Mouse (Mus musculus) adrenal gland, postnatal 25 days (tissue): ENCODE results near the gene Arl15. TPM values are rescaled to one million over a fixed set of nuclear protein-coding genes. Genes with fewer than 3 reads are reported as not detected.
"Not testable (repeated sequence)": the region's sequence is repeated elsewhere in the genome, so short reads cannot be mapped to it uniquely, and the experiment has no call there.

Experiments used
- DNase-seq: peaks from one replicate; pipeline ENCODE4 v3.0.0; 2021; ENCODE audit warnings: mixed read lengths
- long read RNA-seq: library from polyadenylated mRNA; stranded (forward); transcript quantifications from one replicate; pipeline ENCODE4 v2.0.0, GENCODE M21; 2021
- total RNA-seq: library from RNA; stranded (reverse); gene quantifications from 2 replicates; pipeline ENCODE4 v1.2.3, GENCODE M21; 2021

The Arl15 gene
- 27.8 and 30.2 TPM in 2 replicates for total RNA-seq
- long read RNA-seq, partial matches to known transcripts, result 2 of 17 reads
- long read RNA-seq, other reads (novel, unspliced or antisense), result 14 of 17 reads

DNA sequence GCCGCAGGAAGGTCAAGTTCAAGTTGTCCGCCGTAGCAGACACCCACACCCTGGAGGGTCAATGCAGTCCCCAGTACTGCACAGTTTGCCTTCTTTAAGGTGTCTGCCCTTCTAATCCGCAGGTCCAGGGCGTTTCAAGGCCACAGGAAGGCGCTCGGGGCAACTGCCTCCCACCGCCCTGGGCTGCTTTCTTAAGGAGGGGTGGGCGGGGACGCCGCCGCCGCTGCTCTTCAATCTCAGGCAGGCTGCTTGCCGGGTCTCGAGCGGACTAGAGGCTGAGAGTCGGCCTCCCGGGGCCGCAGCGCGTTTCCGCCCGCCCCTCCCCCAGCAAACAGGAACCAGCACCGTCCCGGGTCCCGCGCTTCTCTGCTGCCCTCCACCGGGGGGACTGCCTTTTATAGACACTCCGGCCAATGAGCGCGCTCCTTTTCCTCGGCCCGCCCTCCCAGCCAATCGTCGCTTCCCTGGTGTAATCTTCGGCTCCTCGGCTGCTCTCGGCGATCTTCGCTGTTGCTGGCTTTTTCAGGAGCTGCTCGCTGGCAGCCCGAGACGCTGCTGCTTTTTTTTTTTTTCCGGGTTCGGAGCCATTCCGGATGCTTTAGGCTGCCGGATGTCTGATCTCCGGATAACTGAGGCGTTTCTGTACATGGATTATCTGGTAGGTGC lies at the start of gene Arl15:
Gene Arl15 (plus strand): TSS at position 467 of the 666 bp plus-strand sequence.
- peak; percentile 99 for DNase-seq

DNA sequence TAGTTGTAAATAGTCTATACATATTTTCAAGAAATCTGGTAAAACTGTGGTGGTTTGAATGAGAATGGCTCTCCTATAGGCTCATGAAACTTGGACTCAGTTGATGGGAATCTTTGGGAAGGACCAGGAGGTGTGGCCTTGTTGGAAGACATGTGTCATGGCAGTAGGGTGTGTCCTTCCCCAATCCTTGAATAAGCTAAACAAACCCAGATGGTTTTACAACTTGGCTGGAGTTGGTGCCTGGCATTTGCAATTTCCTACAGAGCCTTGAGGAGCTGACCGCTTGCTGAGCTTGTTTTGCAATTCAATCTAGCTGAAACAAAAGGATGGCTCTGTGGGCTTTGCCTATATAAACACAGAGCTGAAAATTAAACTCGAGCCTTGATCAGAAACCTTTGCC lies 49.0 kb upstream of the Arl15 start:
- DNase-seq, result no peak

- no peak for DNase-seq
These were observed 43.5 kb upstream of the Arl15 start for GRCm38 (mm10) chr13:113750766-113751165.

DNA sequence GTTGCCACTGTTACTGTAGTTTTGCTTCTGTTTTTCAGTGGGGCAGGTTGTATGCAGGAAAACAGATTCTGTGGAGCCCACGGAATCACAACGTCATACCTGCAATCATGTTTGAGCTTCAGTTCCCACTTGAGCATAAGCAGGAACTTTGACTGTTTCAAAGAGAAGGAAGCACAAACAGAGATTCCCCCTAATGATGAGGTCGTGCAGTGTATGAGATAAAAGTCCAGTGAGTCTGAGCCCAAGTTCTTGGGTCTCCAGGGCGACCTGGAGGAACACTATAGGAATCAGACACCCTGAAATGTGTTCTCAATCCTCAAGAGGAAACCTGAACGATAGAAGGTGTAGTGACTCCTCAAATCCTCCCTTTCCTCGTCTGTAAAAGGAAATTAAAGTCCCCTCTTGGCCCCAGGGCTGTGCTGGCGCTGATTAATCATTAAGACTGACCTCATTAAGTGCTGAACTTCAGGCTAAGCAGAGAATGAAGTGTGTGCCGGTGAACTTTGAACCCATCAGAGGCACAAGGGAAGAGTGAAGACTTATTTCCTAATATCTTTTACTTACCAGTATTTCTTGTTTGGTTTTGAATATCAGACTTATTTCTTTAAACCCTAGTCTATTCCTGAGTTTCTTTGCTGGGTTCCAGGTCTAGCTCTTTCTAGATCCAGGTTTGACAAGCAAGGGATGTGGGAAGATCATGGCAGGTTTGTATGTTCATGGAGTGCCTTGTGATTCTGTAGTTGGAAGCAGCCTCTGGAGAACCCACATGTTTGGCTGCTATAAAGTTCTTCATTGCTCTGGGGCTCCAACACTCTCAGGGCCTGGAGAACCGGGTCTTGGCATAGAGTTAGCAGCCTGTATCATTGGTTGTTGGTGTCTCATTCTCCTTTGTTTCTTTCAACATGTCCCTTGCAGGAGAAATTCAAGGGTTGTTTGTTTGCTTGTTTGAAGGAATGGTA lies 39.3 kb upstream of the Arl15 start:
- no peak for DNase-seq

GRCm38 (mm10) chr13:113755779-113756178 lies 38.5 kb upstream of the Arl15 start:
- no peak for DNase-seq

DNA sequence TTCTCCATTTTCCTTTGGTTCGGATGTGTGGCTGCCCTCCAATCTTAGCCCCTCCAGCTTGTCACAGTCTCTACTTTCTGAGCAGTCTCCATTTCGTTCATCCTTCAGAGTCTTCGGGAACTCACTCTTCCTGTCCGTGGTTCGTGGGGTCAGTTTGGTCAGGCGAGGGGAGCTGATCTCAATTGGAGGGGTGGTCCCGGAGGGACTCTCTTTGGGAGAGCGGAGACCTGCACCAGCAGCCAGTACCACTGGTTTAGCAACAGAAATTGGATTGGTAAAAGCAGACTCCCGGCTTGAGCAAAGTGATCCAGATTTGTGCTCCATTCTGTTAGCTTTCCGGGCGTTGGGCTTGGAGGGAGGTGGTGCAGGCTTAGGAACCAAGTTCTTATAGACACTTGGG lies 32.6 kb upstream of the Arl15 start:
- DNase-seq, result no peak

- DNase-seq, result no peak
These were observed 31.4 kb upstream of the Arl15 start for GRCm38 (mm10) chr13:113762766-113763516.

DNA sequence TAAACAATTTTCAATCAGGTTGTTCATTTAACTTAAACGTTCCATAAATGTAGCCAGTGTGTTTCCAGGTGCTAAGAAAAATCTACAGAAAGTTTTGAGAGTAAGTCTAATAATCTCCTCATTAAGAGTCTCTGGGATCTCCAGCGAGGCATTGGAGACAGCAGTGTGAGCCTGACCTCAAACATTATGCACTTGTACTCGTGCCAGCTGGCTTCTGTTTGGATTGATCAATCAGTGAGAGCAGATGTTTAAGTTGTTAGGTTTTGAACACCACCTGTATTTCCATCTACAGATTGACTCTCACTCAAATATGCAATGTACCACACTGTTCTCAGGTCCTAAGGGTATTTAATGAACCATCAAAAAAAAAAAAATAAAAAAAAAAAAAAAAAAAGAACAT lies 28.9 kb upstream of the Arl15 start:
- DNase-seq, result no peak

- DNase-seq, result no peak
These were observed 24.5 kb upstream of the Arl15 start for GRCm38 (mm10) chr13:113769829-113770228.

- DNase-seq, result no peak
These were observed 24.0 kb upstream of the Arl15 start for GRCm38 (mm10) chr13:113770340-113770739.

- no peak for DNase-seq
These were observed 23.0 kb upstream of the Arl15 start for GRCm38 (mm10) chr13:113771340-113771739.

GRCm38 (mm10) chr13:113774799-113775198 lies 19.5 kb upstream of the Arl15 start:
- DNase-seq, result no peak

GRCm38 (mm10) chr13:113775244-113776140 lies 18.8 kb upstream of the Arl15 start:
- no peak for DNase-seq

DNA sequence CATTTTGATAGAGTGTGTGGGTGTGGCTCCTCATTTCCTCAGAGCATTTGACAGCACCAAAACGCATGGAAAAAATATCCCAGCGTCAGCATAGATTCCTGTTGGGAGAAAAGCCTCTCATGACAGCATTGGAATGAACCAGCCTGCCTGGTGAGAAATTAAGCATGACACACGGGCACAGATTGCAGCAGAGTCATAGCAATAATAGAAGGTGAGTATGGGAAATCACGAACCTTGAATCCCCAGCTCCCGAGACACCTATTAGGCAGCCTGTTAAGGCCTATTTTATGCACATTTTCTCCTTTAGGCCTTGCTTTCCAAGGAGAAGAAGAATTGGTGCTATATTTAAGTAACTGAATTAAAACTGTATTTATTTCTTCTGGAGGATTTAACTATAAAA lies 8.5 kb upstream of the Arl15 start:
- no peak for DNase-seq

GRCm38 (mm10) chr13:113787136-113787535 lies 7.2 kb upstream of the Arl15 start:
- no peak for DNase-seq

- DNase-seq, result not testable (repeated sequence)
These were observed 4.3 kb upstream of the Arl15 start for GRCm38 (mm10) chr13:113790016-113790415.

DNA sequence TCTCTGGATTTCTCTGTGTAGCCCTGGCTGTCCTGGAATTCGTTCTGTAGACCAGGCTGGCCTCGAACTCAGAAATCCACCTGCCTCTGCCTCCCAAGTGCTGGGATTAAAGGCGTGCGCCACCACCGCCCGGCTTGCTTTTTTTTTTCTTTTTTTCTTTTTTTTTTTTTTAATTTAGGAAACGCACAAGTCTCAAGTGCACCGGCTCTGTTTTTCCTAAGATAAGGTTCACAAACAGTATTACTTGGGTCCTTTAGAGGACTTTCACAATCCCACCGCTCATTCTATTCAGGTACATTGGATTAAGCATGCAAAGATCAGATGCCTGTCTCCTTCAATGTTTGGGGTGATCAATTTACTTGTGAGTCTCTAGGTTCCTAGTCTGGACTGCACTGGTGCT lies 668 bp upstream of the Arl15 start:
- DNase-seq, result no peak

DNA sequence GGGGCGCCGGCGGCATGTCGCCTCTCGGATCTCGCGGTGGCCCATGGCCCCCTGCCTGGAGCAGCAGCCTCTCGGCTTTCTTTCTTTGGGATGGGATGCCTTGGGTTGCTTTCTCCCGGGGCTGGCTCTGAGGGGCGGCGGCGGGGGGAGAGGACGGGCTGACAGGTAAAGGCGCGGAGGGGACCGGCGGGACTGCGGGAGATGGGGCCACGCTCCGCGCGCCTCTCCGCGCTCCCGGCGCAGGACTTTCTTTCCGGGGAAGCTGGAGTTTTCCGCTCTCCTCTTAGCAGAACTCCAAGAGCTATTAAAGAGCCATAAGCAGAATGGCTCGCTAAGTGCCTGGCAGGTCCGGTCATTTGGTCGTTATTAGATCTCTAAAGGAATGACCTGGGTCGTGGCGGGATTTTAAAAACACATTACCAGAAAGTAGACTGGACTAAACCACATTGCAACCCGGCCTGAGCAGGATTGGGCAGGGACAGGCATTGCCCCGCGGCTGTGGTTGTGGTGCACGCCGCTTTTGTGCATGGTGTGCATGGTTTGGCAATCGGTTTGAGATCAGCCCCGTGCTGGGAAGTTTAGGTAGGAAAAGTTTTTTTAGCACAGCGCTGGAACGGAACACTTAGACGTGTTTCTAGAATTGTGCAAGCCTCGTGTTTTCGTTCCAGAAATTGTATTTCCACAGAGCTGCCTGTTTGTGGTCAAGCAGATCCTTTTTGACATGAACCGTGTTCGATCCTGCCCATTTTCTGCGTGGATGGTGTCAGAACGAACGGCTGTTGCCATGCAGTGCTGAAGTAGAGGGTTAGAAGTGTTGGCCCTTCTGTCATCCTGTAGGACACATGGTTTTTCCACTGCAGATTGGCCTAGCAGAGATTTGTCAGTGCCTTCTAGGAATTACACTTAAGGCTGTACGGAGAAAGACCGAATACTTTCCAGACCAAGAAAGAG lies 675 bp downstream of the Arl15 start:
- peak; percentile 52 for DNase-seq

GRCm38 (mm10) chr13:113797378-113797777 lies 3.1 kb downstream of the Arl15 start:
- DNase-seq, result no peak

- DNase-seq, result no peak
These were observed 5.1 kb downstream of the Arl15 start for GRCm38 (mm10) chr13:113799361-113799760.
